Mouse (Mus musculus): ENCODE measurements around the gene P3h3.

DNA sequence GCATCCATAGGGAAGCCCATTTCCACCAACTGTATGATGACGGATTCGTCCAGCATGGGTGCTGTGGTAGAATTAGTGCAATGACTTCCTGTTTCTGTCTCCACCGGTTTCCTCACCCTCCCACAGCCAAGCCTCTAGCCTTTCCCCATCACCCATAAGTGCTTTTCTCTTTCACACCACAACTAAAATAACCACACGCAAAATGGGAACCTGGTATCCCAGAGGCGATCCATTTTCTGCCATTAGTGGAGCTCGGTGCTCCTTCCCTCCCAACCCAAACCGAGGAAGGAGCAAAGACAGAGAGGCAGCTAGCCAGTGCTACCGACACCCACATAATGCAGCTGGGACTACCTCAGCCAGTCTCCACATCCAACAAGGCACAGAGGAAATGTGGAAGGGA lies 39.6 kb downstream of the P3h3 start:
- TF ChIP-seq CTCF (IDR thresholded peaks at IDR 0.05; ENCODE audit: extremely low read depth, insufficient read length, insufficient replicate concordance, low read depth, low read length) (no peak), POLR2A (IDR thresholded peaks at IDR 0.05; ENCODE audit: low read depth, low read length) (no peak)
